Mouse (Mus musculus): ENCODE results near the gene Socs1. TPM values are rescaled to one million over a fixed set of nuclear protein-coding genes. Genes with fewer than 3 reads are reported as not detected.
"Not testable (repeated sequence)": the region's sequence is repeated elsewhere in the genome, so short reads cannot be mapped to it uniquely, and the experiment has no call there.

Socs1 gene
- polyA plus RNA-seq, 1 experiment from 2014 or later = 15.3 TPM

DNA sequence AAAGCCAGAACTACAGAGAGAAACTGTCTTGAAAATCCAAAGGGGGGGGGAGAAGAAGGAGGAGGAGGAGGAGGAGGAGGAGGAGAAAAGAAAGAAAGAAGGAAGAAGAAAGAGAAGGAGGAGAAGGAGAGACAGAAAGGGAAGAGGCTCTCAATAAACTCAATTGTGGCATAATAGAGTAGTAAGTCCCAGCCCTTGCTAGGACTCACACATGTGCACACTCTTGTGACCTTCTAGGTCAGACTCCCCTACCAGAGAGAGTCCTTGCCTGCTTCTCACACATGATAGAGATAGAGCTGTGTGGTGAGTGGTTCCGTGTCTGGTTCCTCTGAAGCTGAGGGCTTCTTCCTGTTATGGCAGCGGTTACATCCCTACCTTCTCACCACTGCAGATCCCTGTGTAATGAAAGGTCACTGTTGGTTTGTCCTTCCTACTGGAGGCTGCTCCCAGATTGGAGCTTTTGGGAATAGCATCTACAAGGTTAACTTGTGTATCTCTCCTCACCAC, 27.6 kb upstream of the Socs1 start, which contains the start of gene Gm11172:
Gene Gm11172 (plus strand): TSS at position 51 of the 507 bp plus-strand sequence.
- Histone ChIP-seq H3K4me1 (no peaks in the 10 kb centered on the region), H3K27me3 (no peaks in the 10 kb centered on the region), H3K4me3 (no peak within 1 kb of the TSS), H3K9ac (no peak within 1 kb of the TSS), H3K4me2 (replicated peaks) (no peak within 1 kb of the TSS), H3K9me3 (no peaks in the 10 kb centered on the region), H3K27ac (no peak within 1 kb of the TSS), H3K36me3 (no peaks in the 10 kb centered on the region)
- no peak for ATAC-seq (ENCODE audit: low FRiP score, low read depth)
- WGBS = 85% methylated on average over 2 of the region's 2 CpGs

DNA sequence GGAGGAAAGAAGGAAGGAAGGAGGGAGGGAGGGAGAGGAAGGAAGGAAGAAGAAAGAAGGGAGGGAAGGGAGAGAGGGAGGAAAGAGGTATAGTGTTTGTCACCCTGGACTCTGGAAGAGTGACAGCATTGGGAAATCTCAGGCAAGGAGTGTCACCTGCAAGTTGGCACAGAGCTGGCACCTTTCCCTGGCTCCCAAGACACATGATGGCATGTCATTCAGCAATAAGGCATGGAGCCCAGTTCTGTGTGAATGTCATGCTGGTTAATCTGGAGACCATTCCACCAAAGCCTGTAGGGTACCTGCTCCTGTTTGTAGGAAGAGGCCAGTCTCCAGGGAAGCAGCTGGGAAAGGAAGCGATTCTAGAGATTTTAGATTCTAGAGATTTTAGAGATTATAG, 25.0 kb upstream of the Socs1 start:
- H3K27ac ChIP-seq = no peak overlapping the region
- no peak for ATAC-seq (ENCODE audit: low FRiP score, low read depth)
- H3K4me1 ChIP-seq = peaks cover 11% of the 10 kb centered on the region
- 100% methylated on average over 1 of the region's 1 CpGs for WGBS
- no peaks in the 10 kb centered on the region for H3K9me3 ChIP-seq
- H3K36me3 ChIP-seq = no peaks in the 10 kb centered on the region
- H3K27me3 ChIP-seq = no peaks in the 10 kb centered on the region
- H3K4me2 ChIP-seq (replicated peaks) = no peak overlapping the region
- no peak overlapping the region for H3K4me3 ChIP-seq
- H3K9ac ChIP-seq = no peak overlapping the region

DNA sequence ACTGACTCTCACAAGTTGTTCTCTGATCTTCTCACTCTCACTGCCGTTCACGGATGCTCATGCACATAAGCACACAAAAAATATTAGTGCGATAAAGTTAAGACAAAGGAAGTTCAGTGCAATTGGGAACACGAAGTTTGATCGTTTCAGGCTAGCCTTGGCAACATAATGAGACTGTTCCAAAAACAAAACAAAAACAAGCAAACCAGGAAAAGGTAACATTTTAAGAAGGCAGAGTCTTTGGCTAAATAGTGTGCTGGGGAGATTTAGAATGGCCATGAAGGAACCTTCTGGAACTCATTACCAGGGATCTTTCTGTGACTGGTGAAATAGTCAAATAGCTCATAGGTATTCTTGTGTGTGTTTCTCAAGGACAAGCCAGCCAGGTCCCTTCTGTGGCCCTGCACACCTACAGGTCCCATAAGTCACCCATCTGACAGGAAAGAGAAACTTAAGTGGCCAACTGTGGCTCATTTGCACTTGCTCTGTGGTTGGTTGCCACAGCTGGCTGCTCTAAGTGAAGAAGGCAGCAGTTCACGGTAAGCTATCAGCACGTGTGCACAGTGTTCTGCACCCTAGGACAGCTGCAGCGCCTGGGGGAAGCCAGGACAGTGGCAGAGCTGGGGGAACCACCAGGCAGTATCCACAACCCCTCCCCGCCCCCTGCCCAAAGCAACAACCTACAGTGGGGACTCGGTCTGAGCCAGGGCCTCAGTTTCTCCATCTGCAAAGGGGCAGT, 20.6 kb upstream of the Socs1 start, which contains the start of gene Prm1:
Gene Prm1 (minus strand): TSS at position 51 of the 739 bp plus-strand sequence.
- Histone ChIP-seq H3K27ac (no peak within 1 kb of the TSS), H3K4me2 (replicated peaks) (no peak within 1 kb of the TSS), H3K27me3 (no peaks in the 10 kb centered on the region), H3K9me3 (no peaks in the 10 kb centered on the region), H3K4me1 (peaks cover 11% of the 10 kb centered on the region), H3K9ac (peak within 1 kb of the TSS; percentile 35; the same call in 1 of the 2 replicates), H3K4me3 (no peak within 1 kb of the TSS), H3K36me3 (no peaks in the 10 kb centered on the region)
- ATAC-seq (ENCODE audit: low FRiP score, low read depth) = no peak
- 70% methylated on average over 10 of the region's 10 CpGs for WGBS

DNA sequence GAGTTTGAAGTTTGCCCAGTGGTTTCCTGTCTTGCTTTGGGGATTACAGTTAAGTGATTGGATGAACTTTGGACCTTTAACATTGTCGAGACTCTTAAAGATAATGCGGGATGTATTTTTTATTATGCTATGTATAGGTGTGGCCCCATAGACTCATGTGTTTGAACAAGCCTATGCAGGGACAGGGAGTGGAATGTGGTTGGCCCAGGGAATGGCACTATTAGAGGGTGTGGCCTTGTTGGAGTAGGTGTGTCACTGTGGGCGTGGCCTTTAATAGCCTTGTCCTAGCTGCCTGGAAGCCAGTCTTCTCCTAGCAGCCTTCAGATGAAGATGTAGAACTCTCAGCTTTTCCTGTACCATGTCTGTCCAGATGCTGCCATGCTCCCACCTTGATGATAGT, 17.1 kb upstream of the Socs1 start:
- ATAC-seq (ENCODE audit: low FRiP score, low read depth); H3K27ac ChIP-seq: not testable (repeated sequence)
- 86% methylated on average over 3 of the region's 3 CpGs for WGBS

DNA sequence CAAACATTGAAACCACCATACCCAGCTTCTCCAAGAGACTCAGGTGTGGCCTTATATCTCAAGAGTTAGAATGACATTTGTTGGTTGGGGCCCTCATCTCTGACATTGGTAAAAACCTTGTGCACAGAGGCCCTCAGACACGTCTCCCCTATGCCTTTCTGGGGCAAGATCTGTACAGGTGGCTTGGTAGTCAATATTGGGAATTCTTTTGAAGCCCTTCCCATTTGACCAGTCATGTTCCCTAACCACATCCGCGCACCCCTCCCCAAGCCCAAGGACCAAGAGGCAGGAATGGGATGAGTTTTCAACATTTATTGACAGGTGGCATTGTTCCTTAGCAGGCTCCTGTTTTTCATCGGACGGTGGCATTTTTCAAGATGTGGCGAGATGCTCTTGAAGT, 10.7 kb upstream of the Socs1 start, which contains the start of gene Prm2:
Gene Prm2 (minus strand): TSS at position 101 of the 400 bp plus-strand sequence.
- H3K9ac ChIP-seq = no peak within 1 kb of the TSS
- no peaks in the 10 kb centered on the region for H3K4me1 ChIP-seq
- no peaks in the 10 kb centered on the region for H3K36me3 ChIP-seq
- no peak within 1 kb of the TSS for H3K4me3 ChIP-seq
- no peak within 1 kb of the TSS for H3K27ac ChIP-seq
- H3K9me3 ChIP-seq = no peaks in the 10 kb centered on the region
- no peak within 1 kb of the TSS for H3K4me2 ChIP-seq (replicated peaks)
- peaks cover 33% of the 10 kb centered on the region for H3K27me3 ChIP-seq
- WGBS = 74% methylated on average over 6 of the region's 6 CpGs
- ATAC-seq (ENCODE audit: low FRiP score, low read depth) = no peak

More for the DNA sequence above, 17.1 kb upstream of the Socs1 start:
- H3K9ac ChIP-seq; H3K9me3 ChIP-seq; H3K27me3 ChIP-seq; H3K4me2 ChIP-seq (replicated peaks); H3K36me3 ChIP-seq; H3K4me3 ChIP-seq: not testable (repeated sequence)
- peaks cover 11% of the 10 kb centered on the region for H3K4me1 ChIP-seq

DNA sequence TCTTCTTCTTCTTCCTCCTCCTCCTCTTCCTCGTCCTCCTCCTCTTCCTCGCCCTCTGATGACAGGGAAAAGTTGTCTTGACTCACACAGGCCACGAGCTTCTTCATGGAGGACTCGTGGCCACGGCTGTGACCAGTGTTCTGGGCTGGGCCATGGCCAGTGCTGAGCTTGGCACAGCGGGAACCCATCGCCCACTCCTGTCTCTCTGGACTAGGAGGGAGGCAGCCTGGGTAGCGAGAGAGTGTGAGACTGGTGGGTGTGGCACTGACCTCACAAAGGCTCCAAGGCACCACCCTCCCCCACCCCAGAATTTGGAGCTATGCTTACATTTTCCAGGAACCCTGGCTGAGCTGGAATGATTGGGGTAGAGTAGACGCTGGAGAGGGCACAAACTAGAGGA, 5.4 kb upstream of the Socs1 start, which contains the start of gene Prm3:
Gene Prm3 (minus strand): TSS at position 213 of the 400 bp plus-strand sequence.
- ATAC-seq (ENCODE audit: low FRiP score, low read depth) = no peak
- Histone ChIP-seq H3K4me1 (peaks cover 17% of the 10 kb centered on the region), H3K4me3 (no peak within 1 kb of the TSS), H3K9ac (no peak within 1 kb of the TSS), H3K27ac (no peak within 1 kb of the TSS), H3K9me3 (no peaks in the 10 kb centered on the region), H3K27me3 (peaks cover 14% of the 10 kb centered on the region), H3K4me2 (replicated peaks) (no peak within 1 kb of the TSS), H3K36me3 (no peaks in the 10 kb centered on the region)
- WGBS = 68% methylated on average over 9 of the region's 9 CpGs

DNA sequence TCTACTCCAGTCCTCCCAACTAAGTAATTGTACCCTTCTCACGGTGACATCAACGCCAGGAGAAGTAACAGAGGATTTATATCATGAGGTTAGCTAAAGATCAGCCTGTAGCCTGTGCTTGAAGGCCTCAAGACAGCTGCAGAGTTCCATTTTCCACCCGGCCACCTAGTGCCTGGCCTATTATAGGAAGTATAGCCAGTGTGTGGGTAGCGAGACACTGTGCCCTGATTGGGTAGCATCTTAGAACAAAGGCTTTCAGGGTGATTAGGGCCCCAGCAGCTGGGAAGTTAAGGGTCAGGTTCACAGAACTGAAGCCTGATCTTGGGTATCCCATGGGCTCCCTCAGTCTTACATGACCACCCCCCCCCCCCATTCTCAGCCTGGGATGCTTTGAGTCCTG, 3.5 kb upstream of the Socs1 start:
- 51% methylated on average over 4 of the region's 4 CpGs for WGBS
- H3K36me3 ChIP-seq = no peaks in the 10 kb centered on the region
- ATAC-seq (ENCODE audit: low FRiP score, low read depth) = no peak
- H3K9me3 ChIP-seq = no peaks in the 10 kb centered on the region
- H3K27me3 ChIP-seq = no peaks in the 10 kb centered on the region
- H3K9ac ChIP-seq = no peak overlapping the region
- no peak overlapping the region for H3K4me3 ChIP-seq
- no peak overlapping the region for H3K4me2 ChIP-seq (replicated peaks)
- H3K27ac ChIP-seq = no peak overlapping the region
- peaks cover 20% of the 10 kb centered on the region for H3K4me1 ChIP-seq

DNA sequence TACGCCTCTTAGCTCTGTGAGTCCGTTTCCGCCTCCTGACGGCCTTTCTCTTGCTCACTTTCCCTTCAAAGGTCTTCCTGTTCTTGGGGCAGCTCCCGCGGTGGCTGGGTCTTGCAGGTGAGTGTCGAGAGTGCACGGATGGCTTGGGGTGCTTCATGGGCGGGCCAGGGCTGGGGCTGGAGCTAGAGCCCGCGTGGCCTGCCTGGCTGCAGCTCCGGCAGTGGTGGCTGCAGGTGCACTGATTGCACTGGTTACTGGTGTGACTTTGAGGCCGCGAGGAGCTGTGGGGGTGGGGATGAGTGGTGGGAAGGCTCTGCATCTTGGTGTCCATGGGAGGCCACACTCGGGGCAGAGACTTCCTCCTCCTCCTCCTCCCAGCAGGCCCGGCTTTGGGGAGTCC, 2.9 kb upstream of the Socs1 start, which contains the start of gene Tnp2:
Gene Tnp2 (minus strand): TSS at position 390 of the 400 bp plus-strand sequence.
- Histone ChIP-seq H3K9me3 (no peaks in the 10 kb centered on the region), H3K4me2 (replicated peaks) (no peak within 1 kb of the TSS), H3K9ac (peak within 1 kb of the TSS; percentile 3; the same call in 1 of the 2 replicates), H3K4me3 (no peak within 1 kb of the TSS), H3K4me1 (peaks cover 26% of the 10 kb centered on the region), H3K27me3 (no peaks in the 10 kb centered on the region), H3K36me3 (no peaks in the 10 kb centered on the region), H3K27ac (no peak within 1 kb of the TSS)
- no peak for ATAC-seq (ENCODE audit: low FRiP score, low read depth)
- WGBS = 36% methylated on average over 15 of the region's 16 CpGs

DNA sequence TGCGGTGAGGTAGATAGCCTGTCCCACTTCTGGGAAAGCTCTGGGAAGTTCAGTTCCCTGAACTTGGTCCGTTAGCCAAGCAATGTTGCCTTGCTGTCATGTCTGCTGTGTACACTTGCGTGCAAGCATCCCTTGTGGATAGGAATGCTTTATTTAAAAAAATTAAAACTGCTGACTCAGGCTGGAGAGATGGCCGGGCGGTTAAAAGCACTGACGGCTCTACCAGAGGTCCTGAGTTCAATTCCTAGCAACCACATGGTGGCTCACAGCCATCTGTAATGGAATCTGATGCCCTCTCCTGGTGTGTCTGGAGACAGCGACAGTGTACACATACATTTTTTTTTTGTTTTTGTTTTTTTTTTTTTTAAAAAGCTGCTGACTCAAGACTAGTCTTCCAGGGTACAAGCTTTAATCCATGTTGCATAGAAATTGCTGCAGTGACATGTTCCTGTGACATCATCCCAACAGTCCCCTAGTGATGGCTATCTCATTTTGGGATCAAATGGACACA, 2.3 kb upstream of the Socs1 start:
- ATAC-seq (ENCODE audit: low FRiP score, low read depth) = no peak
- no peaks in the 10 kb centered on the region for H3K27me3 ChIP-seq
- no peak overlapping the region for H3K9ac ChIP-seq
- H3K4me3 ChIP-seq = no peak overlapping the region
- WGBS = 83% methylated on average over 7 of the region's 7 CpGs
- peaks cover 32% of the 10 kb centered on the region for H3K4me1 ChIP-seq
- H3K27ac ChIP-seq = peak overlapping the region; percentile 99; the same call in 1 of the 2 replicates
- H3K36me3 ChIP-seq = 0 out of 2 replicates have a peak, but pooled peaks cover 3% of the 10 kb centered on the region
- H3K9me3 ChIP-seq = no peaks in the 10 kb centered on the region
- no peak overlapping the region for H3K4me2 ChIP-seq (replicated peaks)

DNA sequence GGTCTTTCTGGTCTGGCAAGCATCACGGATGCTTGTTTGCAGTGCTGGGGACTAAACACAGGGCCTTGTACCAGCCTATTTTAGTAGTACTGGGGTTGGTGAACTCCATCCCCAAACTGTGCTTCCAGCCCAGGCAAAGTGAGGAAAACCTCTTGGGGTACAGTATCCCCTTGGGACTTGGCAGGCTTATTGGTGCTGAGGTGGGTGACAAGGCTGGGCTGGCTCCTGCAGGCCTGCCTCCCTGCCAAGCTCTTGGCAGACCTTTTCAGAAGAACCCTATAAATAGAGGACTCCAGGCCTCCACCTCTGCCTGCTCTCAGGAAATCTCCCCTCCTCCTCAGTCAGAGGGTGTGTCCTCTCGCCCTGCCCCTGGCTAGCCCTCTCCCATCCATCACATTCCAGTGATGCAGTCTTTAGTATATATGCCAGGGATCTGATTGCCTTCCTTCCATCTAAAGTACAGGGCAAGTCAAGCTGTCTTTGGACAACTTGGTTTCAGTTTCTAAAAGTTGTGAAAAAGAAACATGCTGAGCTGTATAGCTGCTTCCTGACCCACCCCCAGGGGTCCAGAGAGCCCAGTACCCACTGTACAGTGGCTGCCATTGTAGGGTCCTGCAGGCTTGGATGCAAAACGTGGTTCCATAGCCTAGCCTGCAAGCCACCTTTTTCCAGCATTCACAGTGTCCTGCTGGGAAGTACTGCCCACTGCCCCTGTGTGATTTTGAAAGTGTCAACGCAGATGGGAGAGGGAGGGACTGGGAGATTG, 1.6 kb upstream of the Socs1 start:
- H3K9me3 ChIP-seq = no peaks in the 10 kb centered on the region
- 67% methylated on average over 4 of the region's 4 CpGs for WGBS
- peaks cover 39% of the 10 kb centered on the region for H3K4me1 ChIP-seq
- peak overlapping the region; percentile 99; the same call in 1 of the 2 replicates for H3K27ac ChIP-seq
- no peak overlapping the region for H3K9ac ChIP-seq
- H3K4me2 ChIP-seq (replicated peaks) = peak overlapping the region; percentile 97
- no peaks in the 10 kb centered on the region for H3K27me3 ChIP-seq
- ATAC-seq (ENCODE audit: low FRiP score, low read depth) = no peak
- no peak overlapping the region for H3K4me3 ChIP-seq
- H3K36me3 ChIP-seq = 0 out of 2 replicates have a peak, but pooled peaks cover 5% of the 10 kb centered on the region

DNA sequence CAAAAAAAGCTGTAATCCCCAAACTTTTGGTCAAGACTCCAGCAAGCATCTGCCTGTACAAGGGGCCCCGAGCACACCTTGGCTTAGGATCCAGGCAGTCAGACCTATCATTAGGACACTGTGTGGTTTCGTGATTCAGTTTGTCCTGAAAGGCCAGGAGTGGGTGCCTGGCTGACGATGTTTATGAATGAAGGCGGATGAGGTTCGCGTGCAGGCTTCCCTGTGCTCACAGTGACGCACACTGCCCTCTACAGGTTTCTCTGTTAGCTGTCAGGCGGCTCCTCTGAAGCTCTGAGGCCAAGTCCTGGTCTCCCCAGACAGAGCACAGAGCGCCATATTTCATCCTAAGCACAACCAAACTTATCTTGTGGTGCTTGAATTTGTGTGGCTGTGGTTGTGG, 952 bp upstream of the Socs1 start:
- Histone ChIP-seq H3K4me1 (peaks cover 46% of the 10 kb centered on the region), H3K4me2 (replicated peaks) (peak overlapping the region; percentile 97), H3K27me3 (no peaks in the 10 kb centered on the region), H3K9me3 (no peaks in the 10 kb centered on the region), H3K27ac (peak overlapping the region; percentile 99), H3K9ac (peak overlapping the region; percentile 89), H3K36me3 (0 out of 2 replicates have a peak, but pooled peaks cover 5% of the 10 kb centered on the region), H3K4me3 (peak overlapping the region; percentile 62)
- WGBS = 1% methylated on average over 9 of the region's 9 CpGs
- peak; percentile 4; the same call in 1 of the 2 replicates for ATAC-seq (ENCODE audit: low FRiP score, low read depth)
